Mouse (Mus musculus): ENCODE results near the gene Ifitm5. TPM values are rescaled to one million over a fixed set of nuclear protein-coding genes. Genes with fewer than 3 reads are reported as not detected.
"Not testable (repeated sequence)": the region's sequence is repeated elsewhere in the genome, so short reads cannot be mapped to it uniquely, and the experiment has no call there.

The Ifitm5 gene
- polyA plus RNA-seq, 1 experiment from 2014 or later: not detected

- no peaks in the 10 kb centered on the region; the same call in 1 of the 2 replicates for H3K9me3 ChIP-seq (ENCODE audit: control insufficient read depth, low read length)
- DNase-seq (ENCODE audit: low spot score): no peak
- H3K9ac ChIP-seq (ENCODE audit: low read length): no peak overlapping the region
- no peak overlapping the region for H3K4me2 ChIP-seq (ENCODE audit: low read depth, low read length, severe bottlenecking)
- H3K4me3 ChIP-seq (ENCODE audit: low read depth, low read length): no peak overlapping the region
- no peak for ATAC-seq (replicated peaks; ENCODE audit: low FRiP score)
- no peak overlapping the region for H3K27ac ChIP-seq (ENCODE audit: low read depth, low read length)
- no peaks in the 10 kb centered on the region for H3K4me1 ChIP-seq (replicated peaks; ENCODE audit: control insufficient read depth, insufficient read depth, low read length)
- WGBS: 93% methylated on average over 7 of the region's 7 CpGs
- no peaks in the 10 kb centered on the region for H3K27me3 ChIP-seq (ENCODE audit: control insufficient read depth, insufficient read depth, low read length)
- H3K36me3 ChIP-seq (ENCODE audit: control insufficient read depth, insufficient read depth, low read length): no peaks in the 10 kb centered on the region
Measured at GRCm38 (mm10) chr7:140982971-140983370, 32.9 kb upstream of the Ifitm5 start.

- no peaks in the 10 kb centered on the region for H3K27me3 ChIP-seq (ENCODE audit: control insufficient read depth, insufficient read depth, low read length)
- DNase-seq (ENCODE audit: low spot score): no peak
- no peak overlapping the region for H3K9ac ChIP-seq (ENCODE audit: low read length)
- no peaks in the 10 kb centered on the region for H3K4me1 ChIP-seq (replicated peaks; ENCODE audit: control insufficient read depth, insufficient read depth, low read length)
- 90% methylated on average over 8 of the region's 8 CpGs for WGBS
- no peak overlapping the region for H3K27ac ChIP-seq (ENCODE audit: low read depth, low read length)
- H3K9me3 ChIP-seq (ENCODE audit: control insufficient read depth, low read length): no peaks in the 10 kb centered on the region; the same call in 1 of the 2 replicates
- H3K4me3 ChIP-seq (ENCODE audit: low read depth, low read length): no peak overlapping the region
- H3K4me2 ChIP-seq (ENCODE audit: low read depth, low read length, severe bottlenecking): no peak overlapping the region
- no peaks in the 10 kb centered on the region for H3K36me3 ChIP-seq (ENCODE audit: control insufficient read depth, insufficient read depth, low read length)
- ATAC-seq (replicated peaks; ENCODE audit: low FRiP score): no peak
Measured at GRCm38 (mm10) chr7:140981704-140982103, 31.6 kb upstream of the Ifitm5 start.

GRCm38 (mm10) chr7:140976720-140977119, 26.6 kb upstream of the Ifitm5 start:
- H3K4me1 ChIP-seq (replicated peaks; ENCODE audit: control insufficient read depth, insufficient read depth, low read length); H3K36me3 ChIP-seq (ENCODE audit: control insufficient read depth, insufficient read depth, low read length); ATAC-seq (replicated peaks; ENCODE audit: low FRiP score); H3K4me3 ChIP-seq (ENCODE audit: low read depth, low read length); H3K9me3 ChIP-seq (ENCODE audit: control insufficient read depth, low read length); H3K27me3 ChIP-seq (ENCODE audit: control insufficient read depth, insufficient read depth, low read length); H3K4me2 ChIP-seq (ENCODE audit: low read depth, low read length, severe bottlenecking); DNase-seq (ENCODE audit: low spot score); H3K27ac ChIP-seq (ENCODE audit: low read depth, low read length); H3K9ac ChIP-seq (ENCODE audit: low read length): not testable (repeated sequence)
- WGBS: 89% methylated on average over 9 of the region's 9 CpGs

GRCm38 (mm10) chr7:140975465-140975864, 25.4 kb upstream of the Ifitm5 start:
- ATAC-seq (replicated peaks; ENCODE audit: low FRiP score): no peak
- H3K9ac ChIP-seq (ENCODE audit: low read length): no peak overlapping the region
- 34% methylated on average over 3 of the region's 3 CpGs for WGBS
- no peak overlapping the region for H3K4me2 ChIP-seq (ENCODE audit: low read depth, low read length, severe bottlenecking)
- peaks cover 7% of the 10 kb centered on the region; the same call in 1 of the 2 replicates for H3K4me1 ChIP-seq (replicated peaks; ENCODE audit: control insufficient read depth, insufficient read depth, low read length)
- DNase-seq (ENCODE audit: low spot score): no peak
- no peak overlapping the region for H3K27ac ChIP-seq (ENCODE audit: low read depth, low read length)
- H3K4me3 ChIP-seq (ENCODE audit: low read depth, low read length): no peak overlapping the region
- peaks cover 2% of the 10 kb centered on the region; the same call in 1 of the 2 replicates for H3K27me3 ChIP-seq (ENCODE audit: control insufficient read depth, insufficient read depth, low read length)
- H3K9me3 ChIP-seq (ENCODE audit: control insufficient read depth, low read length): no peaks in the 10 kb centered on the region
- H3K36me3 ChIP-seq (ENCODE audit: control insufficient read depth, insufficient read depth, low read length): no peaks in the 10 kb centered on the region

GRCm38 (mm10) chr7:140974940-140975339, 24.8 kb upstream of the Ifitm5 start:
- no peak overlapping the region for H3K9ac ChIP-seq (ENCODE audit: low read length)
- H3K36me3 ChIP-seq (ENCODE audit: control insufficient read depth, insufficient read depth, low read length): no peaks in the 10 kb centered on the region
- peaks cover 2% of the 10 kb centered on the region; the same call in 1 of the 2 replicates for H3K27me3 ChIP-seq (ENCODE audit: control insufficient read depth, insufficient read depth, low read length)
- no peaks in the 10 kb centered on the region for H3K9me3 ChIP-seq (ENCODE audit: control insufficient read depth, low read length)
- no peak overlapping the region for H3K4me3 ChIP-seq (ENCODE audit: low read depth, low read length)
- H3K27ac ChIP-seq (ENCODE audit: low read depth, low read length): no peak overlapping the region
- 8% methylated on average over 9 of the region's 9 CpGs for WGBS
- peaks cover 7% of the 10 kb centered on the region; the same call in 1 of the 2 replicates for H3K4me1 ChIP-seq (replicated peaks; ENCODE audit: control insufficient read depth, insufficient read depth, low read length)
- no peak for ATAC-seq (replicated peaks; ENCODE audit: low FRiP score)
- H3K4me2 ChIP-seq (ENCODE audit: low read depth, low read length, severe bottlenecking): no peak overlapping the region
- DNase-seq (ENCODE audit: low spot score): no peak

- Histone ChIP-seq H3K27me3 (ENCODE audit: control insufficient read depth, insufficient read depth, low read length) (peaks cover 2% of the 10 kb centered on the region; the same call in 1 of the 2 replicates), H3K4me2 (ENCODE audit: low read depth, low read length, severe bottlenecking) (no peak overlapping the region), H3K9ac (ENCODE audit: low read length) (no peak overlapping the region), H3K27ac (ENCODE audit: low read depth, low read length) (no peak overlapping the region), H3K36me3 (ENCODE audit: control insufficient read depth, insufficient read depth, low read length) (no peaks in the 10 kb centered on the region), H3K4me1 (replicated peaks; ENCODE audit: control insufficient read depth, insufficient read depth, low read length) (peaks cover 7% of the 10 kb centered on the region; the same call in 1 of the 2 replicates), H3K9me3 (ENCODE audit: control insufficient read depth, low read length) (no peaks in the 10 kb centered on the region), H3K4me3 (ENCODE audit: low read depth, low read length) (no peak overlapping the region)
- WGBS: 26% methylated on average over 14 of the region's 14 CpGs
- DNase-seq (ENCODE audit: low spot score): no peak
- no peak for ATAC-seq (replicated peaks; ENCODE audit: low FRiP score)
Measured at GRCm38 (mm10) chr7:140973396-140974165, 23.5 kb upstream of the Ifitm5 start.

GRCm38 (mm10) chr7:140971479-140972171, 21.5 kb upstream of the Ifitm5 start:
- H3K27ac ChIP-seq (ENCODE audit: low read depth, low read length): no peak overlapping the region
- no peak overlapping the region for H3K9ac ChIP-seq (ENCODE audit: low read length)
- peaks cover 13% of the 10 kb centered on the region; the same call in 1 of the 2 replicates for H3K4me1 ChIP-seq (replicated peaks; ENCODE audit: control insufficient read depth, insufficient read depth, low read length)
- WGBS: 88% methylated on average over 8 of the region's 8 CpGs
- H3K36me3 ChIP-seq (ENCODE audit: control insufficient read depth, insufficient read depth, low read length): no peaks in the 10 kb centered on the region
- ATAC-seq (replicated peaks; ENCODE audit: low FRiP score): no peak
- H3K9me3 ChIP-seq (ENCODE audit: control insufficient read depth, low read length): no peaks in the 10 kb centered on the region
- DNase-seq (ENCODE audit: low spot score): no peak
- H3K4me3 ChIP-seq (ENCODE audit: low read depth, low read length): no peak overlapping the region
- no peak overlapping the region for H3K4me2 ChIP-seq (ENCODE audit: low read depth, low read length, severe bottlenecking)
- H3K27me3 ChIP-seq (ENCODE audit: control insufficient read depth, insufficient read depth, low read length): peaks cover 2% of the 10 kb centered on the region; the same call in 1 of the 2 replicates

- no peak for ATAC-seq (replicated peaks; ENCODE audit: low FRiP score)
- no peak overlapping the region for H3K4me3 ChIP-seq (ENCODE audit: low read depth, low read length)
- no peak overlapping the region for H3K27ac ChIP-seq (ENCODE audit: low read depth, low read length)
- no peak overlapping the region for H3K9ac ChIP-seq (ENCODE audit: low read length)
- peaks cover 13% of the 10 kb centered on the region; the same call in 1 of the 2 replicates for H3K4me1 ChIP-seq (replicated peaks; ENCODE audit: control insufficient read depth, insufficient read depth, low read length)
- no peaks in the 10 kb centered on the region for H3K36me3 ChIP-seq (ENCODE audit: control insufficient read depth, insufficient read depth, low read length)
- H3K9me3 ChIP-seq (ENCODE audit: control insufficient read depth, low read length): no peaks in the 10 kb centered on the region
- H3K4me2 ChIP-seq (ENCODE audit: low read depth, low read length, severe bottlenecking): no peak overlapping the region
- H3K27me3 ChIP-seq (ENCODE audit: control insufficient read depth, insufficient read depth, low read length): peaks cover 2% of the 10 kb centered on the region; the same call in 1 of the 2 replicates
- WGBS: 48% methylated on average over 7 of the region's 7 CpGs
- no peak for DNase-seq (ENCODE audit: low spot score)
Measured at GRCm38 (mm10) chr7:140970931-140971330, 20.8 kb upstream of the Ifitm5 start.
